In genomic region chr19:10018527-10018818, GRCm38 (mm10) we compare ENCODE assay signal across 8 mouse cellular contexts. TPM values are rescaled to one million over a fixed set of nuclear protein-coding genes. Genes with fewer than 3 reads are reported as not detected.
DNase-seq lines count a peak whose midpoint lies in the region; ATAC-seq and TF ChIP-seq lines count a peak whose summit lies in the region.

No protein-coding gene starts in this region.

- peaks cover 34% of the 10 kb centered on the region for H3K4me1 ChIP-seq in kidney, embryonic 14.5 days (ENCODE audit: control insufficient read depth, insufficient read depth, low read length)
- H3K4me1 ChIP-seq in bone marrow macrophage, adult 2 months (ENCODE audit: control insufficient read depth, insufficient read depth, low read length), result peaks cover 30% of the 10 kb centered on the region
- H3K4me1 ChIP-seq in hindbrain, embryonic 14.5 days (replicated peaks; ENCODE audit: control insufficient read depth, insufficient read depth, low read length), result peaks cover 21% of the 10 kb centered on the region
- H3K4me1 ChIP-seq in midbrain, embryonic 13.5 days (replicated peaks), result peaks cover 27% of the 10 kb centered on the region

- TF ChIP-seq POLR2A in bone marrow macrophage, adult 2 months (IDR thresholded peaks at IDR 0.05; ENCODE audit: borderline replicate concordance, low read depth, low read length), result no peak

- WGBS in kidney, embryonic 14.5 days, result 2% methylated on average over 3 of the region's 3 CpGs
- WGBS in hindbrain, embryonic 14.5 days, result 5% methylated on average over 3 of the region's 3 CpGs
- 3% methylated on average over 3 of the region's 3 CpGs for WGBS in midbrain, embryonic 13.5 days

- H3K36me3 ChIP-seq in kidney, embryonic 14.5 days (ENCODE audit: control insufficient read depth, insufficient read depth, low read length), result no peaks in the 10 kb centered on the region
- no peaks in the 10 kb centered on the region for H3K36me3 ChIP-seq in hindbrain, embryonic 14.5 days (replicated peaks; ENCODE audit: control insufficient read depth, insufficient read depth)
- H3K36me3 ChIP-seq in midbrain, embryonic 13.5 days, result no peaks in the 10 kb centered on the region

- DNase-seq in kidney, postnatal 14 days, result no peak
- DNase-seq in hindbrain, embryonic 14.5 days (ENCODE audit: low spot score), result no peak
- DNase-seq in gastrocnemius, adult 8-10 months (ENCODE audit: low spot score in 2 of 2), result no peak
- no peak for DNase-seq in cerebellum, postnatal 36 days
- DNase-seq in c-Kit-positive CD71-positive TER-119-positive erythroid progenitor cells, embryonic 14.5 days (ENCODE audit: low spot score), result no peak

- H3K4me3 ChIP-seq in kidney, embryonic 14.5 days (ENCODE audit: low read length), result peak overlapping the region; percentile 44
- H3K4me3 ChIP-seq in bone marrow macrophage, adult 2 months (ENCODE audit: insufficient read depth, low read length), result peak overlapping the region; percentile 81
- H3K4me3 ChIP-seq in hindbrain, embryonic 14.5 days (replicated peaks; ENCODE audit: low read length), result peak overlapping the region; percentile 51
- H3K4me3 ChIP-seq in midbrain, embryonic 13.5 days (replicated peaks), result peak overlapping the region; percentile 57

- H3K9ac ChIP-seq in kidney, embryonic 14.5 days (ENCODE audit: low read depth, low read length), result peak overlapping the region; percentile 60
- peak overlapping the region; percentile 75 for H3K9ac ChIP-seq in hindbrain, embryonic 14.5 days
- H3K9ac ChIP-seq in midbrain, embryonic 13.5 days (replicated peaks), result peak overlapping the region; percentile 80

- H3K27ac ChIP-seq in kidney, embryonic 14.5 days (ENCODE audit: low read depth, low read length), result no peak overlapping the region
- H3K27ac ChIP-seq in bone marrow macrophage, adult 2 months (ENCODE audit: insufficient read depth, low read depth, low read length), result peak overlapping the region; percentile 53
- H3K27ac ChIP-seq in hindbrain, embryonic 14.5 days, result no peak overlapping the region
- peak overlapping the region; percentile 67 for H3K27ac ChIP-seq in midbrain, embryonic 13.5 days

- peak overlapping the region; percentile 91 for H3K4me2 ChIP-seq in kidney, embryonic 14.5 days (replicated peaks; ENCODE audit: low read depth, low read length)
- H3K4me2 ChIP-seq in hindbrain, embryonic 14.5 days (replicated peaks), result peak overlapping the region; percentile 83
- peak overlapping the region; percentile 91 for H3K4me2 ChIP-seq in midbrain, embryonic 13.5 days (replicated peaks)

- no peaks in the 10 kb centered on the region for H3K9me3 ChIP-seq in kidney, embryonic 14.5 days (ENCODE audit: control insufficient read depth, low read length)
- H3K9me3 ChIP-seq in hindbrain, embryonic 14.5 days (ENCODE audit: control insufficient read depth, low read length), result no peaks in the 10 kb centered on the region
- no peaks in the 10 kb centered on the region for H3K9me3 ChIP-seq in midbrain, embryonic 13.5 days

- peak; percentile 37; the same call in 1 of the 2 replicates for ATAC-seq in kidney, embryonic 14.5 days (ENCODE audit: low FRiP score, low TSS enrichment)
- peak; percentile 43; the same call in 1 of the 2 replicates for ATAC-seq in hindbrain, embryonic 14.5 days (ENCODE audit: low FRiP score)
- no peak for ATAC-seq in midbrain, embryonic 13.5 days

- no peaks in the 10 kb centered on the region for H3K27me3 ChIP-seq in kidney, embryonic 14.5 days (ENCODE audit: control insufficient read depth, insufficient read depth, low read length)
- H3K27me3 ChIP-seq in hindbrain, embryonic 14.5 days (ENCODE audit: control insufficient read depth, insufficient read depth, low read length), result no peaks in the 10 kb centered on the region
- H3K27me3 ChIP-seq in midbrain, embryonic 13.5 days, result peaks cover 10% of the 10 kb centered on the region

- TF ChIP-seq CTCF in bone marrow macrophage, adult 2 months (IDR thresholded peaks at IDR 0.05; ENCODE audit: low read depth, low read length), result no peak

RNA-seq across cellular contexts. Expression of gene Rab3il1, which starts 17.0 kb away (rescaled TPM):
- 20.3 and 26.2 TPM in 2 replicates for polyA plus RNA-seq in kidney, embryonic 14.5 days (2014; fragmentation: Nextera tagmentation; extraction: Ambion mirVana)
- polyA plus RNA-seq in bone marrow macrophage, adult 2 months (2012; ENCODE audit: insufficient read depth, insufficient read length, missing spikeins), result 156 and 178 TPM in 2 replicates
- 19.3 and 23.8 TPM in 2 replicates for polyA plus RNA-seq in hindbrain, embryonic 14.5 days (2014; fragmentation: Nextera tagmentation; extraction: Ambion mirVana)
- polyA plus RNA-seq in midbrain, embryonic 13.5 days (2015; fragmentation: Nextera tagmentation; extraction: Ambion mirVana), result 21.0 and 21.4 TPM in 2 replicates
- 1 to 10 TPM; 2.5 to 3.9 (median 3.3) TPM for total RNA-seq in gastrocnemius, adult 8-10 months (2022)

RNA-seq across cellular contexts. Expression of gene Best1, which starts 17.0 kb away (rescaled TPM):
- 1.1 and 1.2 TPM in 2 replicates for polyA plus RNA-seq in kidney, embryonic 14.5 days (2014; fragmentation: Nextera tagmentation; extraction: Ambion mirVana)
- 0.44 and 2.3 TPM in 2 replicates for polyA plus RNA-seq in bone marrow macrophage, adult 2 months (2012; ENCODE audit: insufficient read depth, insufficient read length, missing spikeins)
- 2.3 and 2.6 TPM in 2 replicates for polyA plus RNA-seq in hindbrain, embryonic 14.5 days (2014; fragmentation: Nextera tagmentation; extraction: Ambion mirVana)
- 1.8 and 2.0 TPM in 2 replicates for polyA plus RNA-seq in midbrain, embryonic 13.5 days (2015; fragmentation: Nextera tagmentation; extraction: Ambion mirVana)
- total RNA-seq in gastrocnemius, adult 8-10 months (2022), result under 1 TPM in 3 of 4 experiments, not detected in 1; 0.39 to 0.46 (median 0.45) TPM

RNA-seq across cellular contexts. Expression of gene Fads3, which starts 22.9 kb away (rescaled TPM):
- 8.3 and 10.4 TPM in 2 replicates for polyA plus RNA-seq in kidney, embryonic 14.5 days (2014; fragmentation: Nextera tagmentation; extraction: Ambion mirVana)
- polyA plus RNA-seq in bone marrow macrophage, adult 2 months (2012; ENCODE audit: insufficient read depth, insufficient read length, missing spikeins), result 4.6 and 6.5 TPM in 2 replicates
- polyA plus RNA-seq in hindbrain, embryonic 14.5 days (2014; fragmentation: Nextera tagmentation; extraction: Ambion mirVana), result 24.7 and 25.7 TPM in 2 replicates
- polyA plus RNA-seq in midbrain, embryonic 13.5 days (2015; fragmentation: Nextera tagmentation; extraction: Ambion mirVana), result 8.7 and 9.1 TPM in 2 replicates
- total RNA-seq in gastrocnemius, adult 8-10 months (2022), result 1 to 10 TPM; 1.5 to 4.9 (median 3.5) TPM

RNA-seq across cellular contexts. Expression of gene Fth1, which starts 38.1 kb away (rescaled TPM):
- 1,412 and 1,461 TPM in 2 replicates for polyA plus RNA-seq in kidney, embryonic 14.5 days (2014; fragmentation: Nextera tagmentation; extraction: Ambion mirVana)
- 20,335 and 20,363 TPM in 2 replicates for polyA plus RNA-seq in bone marrow macrophage, adult 2 months (2012; ENCODE audit: insufficient read depth, insufficient read length, missing spikeins)
- 1,735 and 1,844 TPM in 2 replicates for polyA plus RNA-seq in hindbrain, embryonic 14.5 days (2014; fragmentation: Nextera tagmentation; extraction: Ambion mirVana)
- 1,344 and 1,356 TPM in 2 replicates for polyA plus RNA-seq in midbrain, embryonic 13.5 days (2015; fragmentation: Nextera tagmentation; extraction: Ambion mirVana)
- 1,000 to 10,000 TPM; 1,901 to 2,305 (median 2,120) TPM for total RNA-seq in gastrocnemius, adult 8-10 months (2022)

Comparison
In these comparisons a context has a peak if more than half of its experiments do, and no peak if none do; other contexts are left out.
1. H3K27ac ChIP-seq: peak in bone marrow macrophage, adult 2 months (single experiment) and midbrain, embryonic 13.5 days (single experiment); none in kidney, embryonic 14.5 days (single experiment) and hindbrain, embryonic 14.5 days (single experiment).
2. Peak in every context shown above with its lines, with median percentiles within 50 percentile points of each other: H3K4me2 ChIP-seq, H3K4me3 ChIP-seq and H3K9ac ChIP-seq.